Mouse (Mus musculus) olfactory bulb, adult 2 months (tissue): ENCODE results near the gene Ankrd17. TPM values are rescaled to one million over a fixed set of nuclear protein-coding genes. Genes with fewer than 3 reads are reported as not detected.

Source experiments
- H3K27ac ChIP-seq: fragments of 200-500 bp; 2 replicates; pipeline ENCODE4 v1.5.1; 2012; ENCODE audit warnings: low read depth, low read length; ENCODE audit not compliant: insufficient read depth
- H3K4me1 ChIP-seq: fragments of 200-500 bp; 2 replicates; pipeline ENCODE4 v1.6.1; 2012; ENCODE audit warnings: low read length; ENCODE audit not compliant: control insufficient read depth, insufficient read depth
- H3K4me3 ChIP-seq: fragments of 200-500 bp; 2 replicates; pipeline ENCODE4 v1.5.1; 2012; ENCODE audit warnings: mild to moderate bottlenecking, low read depth, low read length, moderate library complexity; ENCODE audit not compliant: insufficient read depth
- CTCF ChIP-seq: fragments of 200-500 bp; IDR thresholded peaks from 2 replicates; pipeline ENCODE4 v1.5.1; 2012; ENCODE audit warnings: low read depth, mild to moderate bottlenecking, low read length, moderate library complexity; ENCODE audit not compliant: insufficient read depth
- POLR2A ChIP-seq: fragments of 200-500 bp; IDR thresholded peaks from 2 replicates; pipeline ENCODE4 v1.6.1; 2012; ENCODE audit warnings: mild to moderate bottlenecking, low read depth, low read length, moderate library complexity; ENCODE audit not compliant: insufficient read depth
- WGBS: fragments of 180-500 bp; shearing (Covaris S2); methylation state at CpG from one replicate; pipeline ENCODE4 v1.1.7; 2018; 5-methylcytosine and 5-hydroxymethylcytosine counted together
- polyA plus RNA-seq: library from polyadenylated mRNA; stranded (reverse); fragments of >200 nt; gene quantifications from 2 replicates; pipeline ENCODE4 v1.2.4, GENCODE M21; 2012; ENCODE audit warnings: low replicate concordance; ENCODE audit not compliant: missing spikeins, insufficient read depth, insufficient read length

Ankrd17 gene
- polyA plus RNA-seq, 1 experiment = not detected

GRCm38 (mm10) chr5:90199922-90200632 lies 166.3 kb downstream of the Ankrd17 start:
- TF ChIP-seq POLR2A = no peak
- WGBS = 69% methylated on average over 16 of the region's 16 CpGs
- Histone ChIP-seq H3K4me3 (no peak overlapping the region), H3K4me1 (no peaks in the 10 kb centered on the region), H3K27ac (no peak overlapping the region)

DNA sequence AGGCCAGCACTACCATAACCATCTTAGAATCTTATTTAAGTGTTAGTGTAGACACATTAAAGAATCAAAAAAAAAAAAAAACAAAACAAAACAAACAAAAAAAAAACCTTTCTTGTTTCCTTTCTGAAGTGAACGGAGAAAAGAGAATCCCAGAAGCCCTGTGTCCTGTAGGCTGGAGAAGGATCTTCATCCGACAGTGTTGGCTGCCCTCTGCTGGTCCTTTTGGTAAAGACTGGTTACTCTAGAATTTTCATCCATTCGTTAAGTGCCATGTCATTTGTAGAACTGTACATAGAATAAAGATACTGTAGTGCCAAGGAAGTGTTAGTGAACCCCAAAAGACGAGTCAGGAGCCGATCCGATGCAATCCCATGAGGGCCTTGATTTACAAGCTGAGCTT lies 171.5 kb downstream of the Ankrd17 start:
- Histone ChIP-seq H3K4me3 (no peak overlapping the region), H3K27ac (no peak overlapping the region), H3K4me1 (no peaks in the 10 kb centered on the region)
- TF ChIP-seq CTCF (no peak), POLR2A (no peak)
- 22% methylated on average over 6 of the region's 6 CpGs for WGBS

GRCm38 (mm10) chr5:90182782-90183181 lies 183.6 kb downstream of the Ankrd17 start:
- WGBS = 73% methylated on average over 5 of the region's 5 CpGs

GRCm38 (mm10) chr5:90179094-90179493 lies 187.3 kb downstream of the Ankrd17 start:
- no peak overlapping the region for H3K27ac ChIP-seq
- TF ChIP-seq CTCF = no peak
- TF ChIP-seq POLR2A = no peak
- H3K4me1 ChIP-seq = no peaks in the 10 kb centered on the region
- 86% methylated on average over 5 of the region's 5 CpGs for WGBS
- no peak overlapping the region for H3K4me3 ChIP-seq

More at GRCm38 (mm10) chr5:90182782-90183181, 183.6 kb downstream of the Ankrd17 start:
- no peaks in the 10 kb centered on the region for H3K4me1 ChIP-seq
- no peak overlapping the region for H3K27ac ChIP-seq
- H3K4me3 ChIP-seq = no peak overlapping the region
- TF ChIP-seq POLR2A = no peak
- no peak for TF ChIP-seq CTCF

DNA sequence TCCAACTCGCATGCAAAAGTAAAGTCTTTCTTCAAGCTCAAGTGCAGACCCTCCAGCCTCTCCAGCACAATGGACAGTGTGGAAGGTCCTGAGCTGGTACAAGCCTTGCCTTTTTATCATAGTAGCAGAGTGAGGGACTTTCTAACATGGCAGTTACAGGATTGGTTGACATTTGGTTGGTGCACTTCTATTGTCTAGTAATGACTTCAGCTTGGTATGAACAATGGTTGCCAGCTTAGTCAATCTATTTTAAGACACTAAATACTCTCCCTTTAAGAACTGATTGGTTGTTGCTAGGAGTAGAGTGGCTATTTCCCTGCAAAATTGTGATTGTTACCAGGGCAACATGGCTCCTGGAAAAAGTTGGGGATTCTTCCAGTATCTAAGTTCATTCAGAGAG lies 188.3 kb downstream of the Ankrd17 start:
- Histone ChIP-seq H3K4me1 (no peaks in the 10 kb centered on the region), H3K27ac (no peak overlapping the region), H3K4me3 (no peak overlapping the region)
- WGBS = 74% methylated on average over 1 of the region's 1 CpGs
- no peak for TF ChIP-seq POLR2A
- TF ChIP-seq CTCF = no peak

Other genes starting within 250 kb of the Ankrd17 start
- gene Cox18, start 142.6 kb downstream of the Ankrd17 start, polyA plus RNA-seq = not detected in 2 replicates
- not detected in 2 replicates for gene Gm9958, start 627 bp upstream of the Ankrd17 start, polyA plus RNA-seq
- not detected in 2 replicates for gene Alb, start 94.3 kb upstream of the Ankrd17 start, polyA plus RNA-seq
- gene Afp, start 124.2 kb upstream of the Ankrd17 start, polyA plus RNA-seq = not detected in 2 replicates
- not detected in 2 replicates for gene Afm, start 152.4 kb upstream of the Ankrd17 start, polyA plus RNA-seq
- gene 5830473C10Rik, start 194.5 kb upstream of the Ankrd17 start, polyA plus RNA-seq = not detected in 2 replicates